Mouse (Mus musculus) layer of hippocampus, adult 11-12 months (tissue): ENCODE results near the gene Anks1.
A peak's percentile ranks its signal among the peaks of the same experiment; 100 is the strongest.

Source experiments
- DNase-seq: peaks from one replicate; pipeline ENCODE4 v3.0.0; 2022; ENCODE audit warnings: low spot score

Anks1 gene

DNA sequence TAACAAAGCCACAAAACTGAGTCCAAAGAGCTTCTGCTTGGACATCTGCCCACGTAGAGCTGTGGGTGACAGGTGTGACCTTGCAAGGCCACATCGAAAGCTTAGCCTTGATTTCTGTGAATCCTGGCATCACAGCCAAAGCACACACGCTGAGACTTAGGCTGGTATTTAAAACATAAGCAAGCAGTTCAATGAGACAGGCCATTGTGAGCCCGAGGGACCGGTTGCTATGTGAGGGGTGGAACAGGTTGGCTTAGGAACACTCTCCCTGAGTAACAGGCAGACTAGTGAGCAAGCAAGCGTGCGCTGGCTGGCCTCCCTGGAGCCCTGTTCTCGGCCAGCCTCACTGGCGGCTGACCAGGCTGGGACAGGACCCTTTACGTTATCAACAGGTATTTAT is 112.8 kb downstream of the Anks1 start:
- DNase-seq = no peak

DNA sequence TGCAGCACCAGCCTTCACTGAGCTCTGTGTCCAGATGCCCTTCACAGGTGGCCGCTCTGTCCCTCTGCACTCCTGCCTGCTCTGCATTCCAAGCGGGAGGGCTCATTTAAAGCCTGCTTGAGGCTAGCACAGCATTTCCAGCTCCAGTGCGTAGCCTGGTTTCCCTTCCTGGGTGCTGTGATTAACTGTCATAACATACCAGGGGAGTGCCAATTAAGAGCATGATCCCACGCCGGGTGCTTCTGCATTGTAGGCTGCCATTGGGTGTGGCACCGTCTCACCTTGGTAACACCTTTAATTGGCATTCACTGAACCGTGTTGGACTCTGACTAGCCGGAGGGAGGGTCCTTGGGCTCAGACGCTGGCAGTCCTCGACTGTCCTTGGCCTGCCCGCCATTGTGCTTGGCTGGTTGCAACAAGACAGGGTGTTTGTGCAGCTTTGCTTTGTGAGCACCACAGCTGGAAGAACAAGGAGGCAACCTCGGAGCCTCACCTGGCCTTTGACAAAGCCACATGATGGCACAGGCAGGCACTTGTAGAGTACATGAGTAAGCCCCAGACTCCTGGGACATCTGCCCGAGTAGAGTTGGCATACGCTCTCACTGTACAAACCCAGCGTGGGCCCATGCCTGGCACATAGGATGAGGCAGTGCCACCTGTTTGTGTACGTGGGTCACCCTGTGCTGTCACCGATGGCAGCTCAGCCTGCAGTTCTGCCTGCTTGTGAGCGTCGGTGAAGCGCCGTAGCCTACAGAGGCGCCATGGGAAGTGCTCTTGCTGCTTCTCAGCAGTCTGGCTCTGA is 113.9 kb downstream of the Anks1 start:
- peak; percentile 79 for DNase-seq

DNA sequence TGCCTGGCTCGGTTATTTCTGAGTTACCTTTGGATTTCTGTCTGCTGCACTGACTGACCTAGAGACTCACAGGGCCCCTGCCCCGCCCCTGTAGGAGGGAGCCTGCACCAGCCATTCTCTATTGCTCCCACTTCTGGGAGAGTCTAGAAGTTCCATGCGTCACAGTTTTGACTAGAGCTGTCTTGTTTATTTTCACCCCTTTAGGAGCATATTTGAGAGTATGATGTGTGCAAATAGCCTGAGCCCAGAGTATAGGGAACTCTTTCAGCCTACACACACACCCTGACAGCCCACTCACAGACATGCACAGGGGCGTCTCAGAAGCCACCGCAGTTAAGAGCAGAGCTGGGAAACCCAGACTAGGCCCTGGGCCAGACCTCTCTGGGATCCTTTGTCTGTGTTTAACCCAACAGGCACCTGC is 116.4 kb downstream of the Anks1 start:
- no peak for DNase-seq

DNA sequence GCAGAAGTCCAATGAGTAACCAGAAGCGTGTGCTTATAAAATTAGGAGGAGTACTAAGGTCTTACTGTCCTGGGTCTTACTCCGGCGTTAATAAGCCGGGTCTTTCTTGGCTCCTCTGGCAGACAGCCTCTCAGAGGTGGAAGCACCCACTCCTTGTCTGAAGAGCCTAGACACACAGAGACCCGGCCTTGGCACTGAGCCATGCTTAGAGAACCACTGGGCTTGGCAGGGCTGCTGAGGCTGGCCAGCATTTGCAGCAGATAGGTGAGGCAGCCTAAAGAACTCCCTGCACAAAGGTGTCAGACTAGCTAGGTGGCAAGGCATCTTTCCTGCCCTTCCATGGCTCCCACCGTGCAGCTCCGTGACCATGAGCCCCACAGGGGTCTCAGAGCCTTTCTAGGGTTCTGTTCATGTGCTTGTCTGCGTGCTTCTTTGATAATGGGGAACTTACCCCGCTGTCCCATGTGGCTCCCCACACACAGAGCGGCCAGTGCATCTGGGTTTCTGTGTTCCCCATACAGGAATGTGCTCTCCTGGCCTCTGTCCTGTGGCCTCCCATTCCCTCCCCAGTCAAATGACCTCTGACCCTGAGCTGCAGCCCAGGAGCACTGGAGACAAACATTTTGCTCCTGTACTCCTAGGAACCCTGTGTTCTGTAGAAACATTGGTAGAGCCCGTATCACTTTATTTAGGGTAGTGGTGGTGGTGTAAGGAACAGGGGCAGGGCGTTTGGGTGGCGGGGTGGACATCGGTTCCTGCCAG is 117.2 kb downstream of the Anks1 start:
- no peak for DNase-seq

DNA sequence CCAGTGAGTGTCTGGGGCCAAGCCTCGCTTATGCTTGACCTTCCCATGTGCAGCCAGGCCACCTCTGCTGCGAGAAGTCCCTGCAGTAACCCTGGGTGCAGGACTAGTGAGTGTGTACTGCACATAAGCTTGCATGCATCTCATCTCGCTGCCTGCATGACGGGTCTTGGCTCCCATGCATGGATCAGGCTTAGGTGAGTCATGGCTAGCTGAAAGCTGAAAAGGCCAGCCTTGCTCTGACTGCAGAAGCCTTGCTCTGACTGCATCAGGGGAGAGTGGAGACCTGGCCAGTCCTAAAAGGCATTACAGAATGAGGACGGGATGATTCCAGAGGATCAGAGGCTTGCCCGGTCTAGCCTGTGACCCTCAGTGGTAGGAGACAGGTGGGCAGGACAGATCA is 118.1 kb downstream of the Anks1 start:
- no peak for DNase-seq

DNA sequence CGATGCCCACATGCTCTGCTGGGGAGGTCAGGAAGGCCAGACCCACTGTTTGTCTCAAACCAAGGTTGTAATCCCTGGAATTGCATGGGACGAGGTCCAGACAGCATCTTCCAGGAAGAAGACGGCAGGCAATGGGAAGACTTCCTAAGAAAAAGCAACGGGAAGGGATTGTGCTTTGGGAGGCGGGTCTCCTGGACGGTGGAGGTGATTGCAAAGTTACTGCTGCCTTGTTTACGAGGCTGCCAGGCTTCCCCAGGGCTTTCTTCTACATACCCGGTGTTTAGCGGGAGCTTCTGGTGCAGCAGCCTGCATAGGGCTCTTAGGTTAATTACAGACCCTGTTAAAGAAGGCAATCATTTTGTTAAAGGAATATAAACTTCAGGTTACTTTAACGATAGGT is 119.1 kb downstream of the Anks1 start:
- DNase-seq = no peak

DNA sequence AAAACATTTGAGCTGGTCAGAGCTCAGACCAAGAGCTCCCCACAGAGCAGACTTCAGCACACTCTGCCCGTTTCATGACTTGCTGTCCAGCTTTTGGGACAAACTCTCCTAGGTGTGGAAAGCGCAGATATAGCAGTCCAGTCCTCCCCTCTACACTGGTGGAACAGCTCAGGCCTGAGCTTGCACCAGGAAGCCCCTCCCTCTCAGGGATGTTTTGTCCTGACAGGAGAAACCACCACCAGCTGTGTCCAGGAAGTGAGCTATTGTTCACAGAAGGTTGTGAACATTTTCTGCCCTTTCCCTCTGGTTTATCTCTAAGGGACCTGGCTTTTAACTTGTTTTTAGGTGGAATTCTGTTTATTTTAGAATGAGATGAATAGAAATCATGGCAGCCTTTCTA is 120.2 kb downstream of the Anks1 start:
- DNase-seq = no peak

DNA sequence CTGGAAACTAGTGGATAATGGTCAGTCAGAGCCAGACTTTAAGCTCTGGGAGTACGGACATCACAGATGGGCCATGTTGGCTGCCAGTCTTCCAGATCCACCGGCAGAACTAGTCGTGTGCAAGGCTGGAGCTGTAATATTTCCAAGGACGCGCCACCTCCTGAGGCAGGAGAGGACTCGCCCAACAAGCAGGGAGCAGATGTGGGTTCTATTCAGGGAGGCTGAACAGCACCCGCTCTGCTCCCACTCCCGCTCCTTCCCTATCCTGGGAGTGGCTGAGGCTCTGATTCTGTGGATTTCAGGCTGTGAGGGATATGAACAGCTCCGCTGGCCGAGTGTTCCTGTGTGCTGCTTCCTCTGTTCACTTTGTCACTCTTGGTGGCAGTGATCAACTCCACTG is 121.3 kb downstream of the Anks1 start:
- DNase-seq = no peak

DNA sequence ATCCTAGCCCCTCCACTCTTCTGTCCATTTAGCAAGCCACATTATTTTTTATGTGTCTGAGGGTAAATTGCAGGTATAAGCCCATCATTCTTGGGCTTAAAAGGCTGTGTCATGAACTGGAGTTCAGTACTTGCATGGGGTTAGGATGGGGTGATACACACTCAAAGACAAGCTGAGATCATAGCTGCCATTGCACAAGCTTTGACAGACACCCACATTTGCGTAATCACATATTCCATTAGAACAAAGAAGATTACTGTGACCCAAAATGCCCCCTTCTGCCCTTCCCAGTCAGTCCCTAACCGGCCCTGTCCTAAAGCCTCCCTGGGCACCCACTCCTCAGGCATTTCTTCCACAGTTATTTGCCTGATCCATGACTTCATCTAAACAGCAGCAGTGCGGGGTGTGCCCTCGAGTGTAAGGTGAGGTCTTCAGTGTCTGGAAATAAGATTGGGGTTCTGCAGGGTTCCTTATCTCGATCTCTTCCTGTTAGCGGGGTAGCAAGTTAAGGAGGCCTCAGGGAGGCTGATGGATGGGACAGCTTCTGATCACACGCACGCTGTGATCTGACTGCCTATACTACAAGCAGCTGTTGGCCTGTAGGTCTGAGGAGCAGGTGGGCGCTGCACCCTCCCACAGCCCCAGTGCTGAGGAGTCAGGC is 122.3 kb downstream of the Anks1 start:
- DNase-seq = no peak

DNA sequence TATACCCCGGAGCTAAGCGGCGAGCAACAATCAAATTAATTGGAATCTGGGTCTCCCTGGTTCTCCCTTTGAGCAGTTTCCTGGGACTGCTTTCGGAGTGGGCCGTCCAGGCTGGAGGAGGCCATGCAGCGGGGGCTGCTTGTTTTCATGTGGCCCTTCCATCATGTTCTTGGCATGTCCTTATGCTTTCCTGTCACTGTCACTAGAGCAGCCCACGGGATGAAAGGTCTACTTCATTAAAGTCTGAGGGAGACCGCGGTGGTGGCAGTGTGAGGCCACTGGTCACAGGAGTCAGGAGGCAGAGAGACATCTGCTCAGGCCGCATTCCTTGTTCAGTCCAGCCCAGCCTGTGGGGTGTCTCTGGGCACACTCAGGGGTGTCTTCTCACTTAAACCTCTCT is 123.1 kb downstream of the Anks1 start:
- no peak for DNase-seq

DNA sequence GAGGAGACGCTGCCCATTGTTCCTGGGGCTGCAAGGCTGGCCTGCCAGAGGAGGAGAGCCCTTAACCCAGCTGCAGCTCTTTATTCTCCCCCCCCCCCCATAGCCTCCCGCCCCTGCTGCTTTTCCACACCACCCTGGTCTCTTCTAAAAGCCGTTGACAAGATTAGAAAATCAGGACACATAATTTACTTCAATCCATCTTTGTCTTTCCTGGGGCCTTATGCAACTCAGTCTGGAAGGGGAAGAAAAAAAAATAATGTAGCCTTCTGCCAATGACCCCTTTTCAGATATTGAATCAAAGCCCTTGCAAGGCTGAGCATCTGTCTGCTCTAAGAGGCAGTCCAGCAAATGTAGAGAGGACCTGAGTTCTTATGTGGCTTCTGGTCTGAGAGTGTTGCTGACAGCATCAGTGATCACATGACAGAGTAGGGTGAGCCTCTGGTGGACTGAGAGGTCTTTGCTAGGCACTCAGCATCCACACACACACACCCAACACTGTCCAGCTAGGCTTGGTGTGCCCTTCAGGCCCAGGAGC is 124.0 kb downstream of the Anks1 start:
- no peak for DNase-seq

DNA sequence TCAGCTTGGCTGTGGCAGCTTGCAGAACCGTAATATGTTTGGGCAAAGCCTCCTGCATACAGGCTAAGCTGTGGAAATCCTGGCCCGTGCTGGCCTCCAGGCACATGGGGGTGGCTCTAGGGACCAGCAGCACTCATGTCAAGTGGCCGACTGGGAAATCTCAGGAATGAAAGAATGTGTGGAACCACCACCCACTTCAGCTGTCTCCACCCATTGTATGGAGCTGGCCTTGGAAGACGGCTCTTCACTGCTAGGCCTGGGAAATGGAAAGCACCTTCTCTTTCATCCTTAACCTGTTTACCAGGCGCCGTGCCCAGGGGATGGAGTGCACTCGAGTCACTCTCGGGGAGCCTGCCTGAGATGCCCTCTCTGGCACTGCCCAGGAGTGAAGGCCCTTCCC is 125.9 kb downstream of the Anks1 start:
- DNase-seq = no peak

DNA sequence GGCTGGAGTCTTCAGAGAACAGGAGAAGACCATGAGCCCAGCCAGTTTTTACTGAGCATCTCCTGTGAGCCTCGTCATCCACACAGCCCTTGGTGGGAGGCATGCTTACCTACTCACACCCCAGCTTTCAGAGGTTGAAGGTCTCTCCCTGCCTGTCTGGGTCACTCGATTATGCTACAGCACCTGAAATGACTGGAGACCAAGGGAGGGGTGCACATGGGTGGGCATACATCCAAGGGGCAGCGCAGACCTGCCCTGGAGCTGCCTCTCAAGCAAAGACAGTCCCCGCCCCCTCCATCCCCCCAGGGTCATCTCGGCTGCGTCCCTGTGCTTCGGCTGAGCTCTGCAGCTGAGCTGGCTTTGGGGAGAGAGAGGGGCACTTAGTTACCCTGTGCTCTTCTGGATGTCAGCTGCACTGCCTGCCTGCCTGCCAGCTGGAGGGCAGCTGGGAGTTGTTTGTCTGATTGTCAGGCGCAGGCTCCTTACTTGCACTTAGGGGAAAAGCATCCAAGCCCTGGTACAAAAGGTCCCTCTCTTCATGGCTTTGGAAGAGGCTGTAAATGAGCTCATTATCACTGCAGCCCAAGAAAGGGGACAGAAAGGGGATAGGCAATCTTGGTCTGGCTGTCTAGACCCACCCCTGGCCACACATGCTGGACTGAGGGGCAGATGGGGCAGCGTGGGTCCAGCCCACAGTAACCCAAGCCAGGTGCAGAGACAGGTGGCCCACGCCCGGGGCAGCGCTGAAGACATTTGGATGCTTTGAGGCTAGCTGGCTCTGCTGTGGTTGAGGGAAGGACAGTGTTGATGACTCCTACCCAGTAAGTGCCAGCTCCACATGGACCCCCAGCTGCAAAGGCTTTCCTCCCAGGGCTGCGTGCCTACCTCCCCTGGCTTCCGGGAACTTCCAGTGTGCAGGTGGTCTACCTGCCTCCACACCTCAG is 128.0 kb downstream of the Anks1 start:
- peak; percentile 47 for DNase-seq

DNA sequence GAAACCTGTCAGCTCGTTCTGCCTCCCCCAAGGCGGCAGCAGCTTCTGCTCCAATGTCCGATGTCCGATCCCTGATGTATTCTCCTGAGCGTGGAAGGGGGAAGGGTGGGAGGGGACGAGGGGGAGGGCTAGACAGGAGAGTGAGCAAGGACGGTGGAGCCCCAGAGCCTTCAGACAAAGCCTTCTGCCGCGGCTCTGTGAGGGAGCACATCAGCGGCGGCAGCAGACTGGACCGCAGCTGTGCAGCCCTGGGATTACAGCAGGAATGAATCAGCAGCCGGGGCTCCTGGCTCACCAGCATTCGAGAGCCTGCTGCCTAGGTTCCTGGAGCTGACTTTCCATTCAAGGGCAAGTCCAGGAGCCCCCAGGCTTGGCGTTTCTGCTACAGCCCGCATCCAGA is 131.5 kb downstream of the Anks1 start:
- peak; percentile 25 for DNase-seq

DNA sequence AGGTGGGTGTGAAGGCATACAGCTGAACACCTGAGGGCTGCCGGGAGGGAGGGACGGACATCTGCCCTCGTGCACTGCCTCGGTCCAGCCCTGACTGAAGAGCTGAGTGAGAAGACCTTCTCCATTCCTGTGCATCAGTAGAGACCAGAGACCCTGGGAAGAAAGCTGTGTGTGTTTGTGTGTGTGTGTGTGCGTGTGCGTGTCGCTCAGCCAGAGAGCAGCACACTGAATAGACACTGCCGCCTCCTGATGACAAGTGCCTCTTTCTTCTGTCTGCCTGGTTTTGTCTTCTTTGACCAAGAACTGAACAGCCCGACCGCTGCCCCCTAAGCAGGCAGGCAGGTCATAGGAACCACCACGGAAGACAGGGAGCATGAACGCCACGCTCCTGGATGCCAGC is 132.2 kb downstream of the Anks1 start:
- no peak for DNase-seq

DNA sequence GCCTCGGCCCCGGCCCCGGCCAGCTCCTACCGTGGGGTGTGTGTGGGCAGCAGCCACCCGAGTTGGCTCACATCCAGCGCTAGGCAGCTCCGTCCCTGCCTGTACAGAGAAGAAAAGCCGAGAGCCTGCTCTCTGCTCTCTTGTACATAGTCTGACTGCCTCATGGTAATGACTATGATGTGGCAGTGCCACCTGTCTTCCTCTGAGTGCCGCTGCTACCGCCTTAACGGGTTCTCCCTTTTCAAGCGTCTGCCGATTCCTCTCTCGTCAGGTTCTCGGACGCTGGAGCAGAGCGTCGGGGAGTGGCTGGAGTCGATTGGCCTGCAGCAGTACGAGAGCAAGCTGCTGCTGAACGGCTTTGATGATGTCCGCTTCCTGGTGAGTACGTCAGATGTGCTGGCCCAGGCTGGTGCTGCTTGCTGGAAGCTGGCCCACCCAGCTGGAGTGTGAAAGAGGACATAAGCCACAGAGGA is 133.2 kb downstream of the Anks1 start:
- peak; percentile 59 for DNase-seq

DNA sequence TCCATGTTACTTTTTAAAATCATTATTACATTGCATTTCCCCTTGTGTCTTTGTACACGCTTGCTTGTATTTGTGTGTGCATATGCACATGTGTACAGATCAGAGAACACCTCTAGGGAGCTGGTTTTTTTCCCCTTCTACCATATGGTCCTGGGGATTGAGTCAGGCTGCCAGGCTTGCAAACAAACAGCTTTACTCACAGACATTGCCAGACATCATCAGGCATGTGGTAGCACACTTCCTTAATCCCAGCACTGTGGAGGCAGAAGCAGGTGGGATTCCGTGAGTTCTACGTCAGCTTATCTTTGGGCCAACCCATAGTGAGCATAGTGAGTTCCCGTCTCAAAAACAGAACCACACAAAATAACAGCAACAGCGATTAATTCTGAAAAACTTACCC is 137.9 kb downstream of the Anks1 start:
- DNase-seq = no peak

DNA sequence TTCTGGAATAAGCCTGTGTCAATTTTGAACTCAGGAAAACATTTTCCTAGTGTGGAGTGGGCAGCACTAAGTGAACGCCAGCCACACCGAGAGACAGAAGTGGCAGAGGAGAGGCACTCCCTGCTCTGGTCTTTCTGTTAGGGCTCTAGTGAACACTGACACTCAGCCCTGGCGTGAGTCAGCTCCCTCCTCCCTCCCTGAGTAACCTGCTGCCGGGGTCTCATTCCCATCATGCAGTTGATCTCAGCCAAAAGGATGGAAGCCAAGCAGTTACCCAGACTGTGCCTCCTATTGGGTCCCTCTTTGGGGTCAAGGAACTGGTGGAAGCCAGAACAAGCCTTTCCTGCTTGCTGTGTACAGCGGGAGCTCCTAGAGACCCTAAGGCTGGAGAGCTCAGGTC is 138.4 kb downstream of the Anks1 start:
- DNase-seq = no peak

DNA sequence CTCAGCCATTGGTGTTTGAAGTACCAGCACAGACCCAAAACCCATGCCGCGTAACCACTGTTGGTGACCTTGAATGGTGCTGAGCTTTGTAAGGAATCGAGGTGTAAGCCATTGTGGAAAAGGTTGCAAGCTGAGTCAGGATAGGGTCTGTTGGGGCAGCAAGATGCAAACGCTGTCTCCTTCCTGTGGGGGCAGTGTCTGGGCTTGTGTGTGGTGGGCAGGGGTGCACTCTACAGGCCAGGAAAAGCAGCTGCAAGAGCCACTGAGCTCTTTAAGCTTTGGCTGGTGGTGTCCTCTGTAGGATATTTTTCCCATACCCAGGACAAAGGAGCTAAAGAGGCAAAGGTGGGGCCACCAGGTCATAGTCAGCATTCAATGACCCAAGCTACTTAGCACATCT is 139.3 kb downstream of the Anks1 start:
- DNase-seq = no peak

DNA sequence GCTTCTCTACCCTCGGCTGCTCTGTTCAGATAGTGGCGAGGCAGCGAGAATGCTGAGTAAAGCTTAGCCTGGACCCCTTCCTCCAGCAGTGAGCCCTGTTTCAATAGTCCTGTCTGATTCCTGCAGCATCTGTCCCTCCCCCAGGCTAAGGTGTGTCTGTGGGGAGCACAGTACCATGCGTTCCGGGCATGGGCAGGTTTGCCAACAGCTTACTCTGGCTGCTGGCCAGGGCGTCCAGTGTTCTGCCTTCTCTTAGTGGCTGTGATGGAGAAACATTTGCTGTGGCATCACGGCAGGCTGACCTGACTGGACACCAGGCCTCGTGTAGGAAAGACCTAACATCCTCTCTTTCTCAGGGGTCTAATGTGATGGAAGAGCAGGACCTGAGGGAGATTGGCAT is 141.1 kb downstream of the Anks1 start:
- no peak for DNase-seq

DNA sequence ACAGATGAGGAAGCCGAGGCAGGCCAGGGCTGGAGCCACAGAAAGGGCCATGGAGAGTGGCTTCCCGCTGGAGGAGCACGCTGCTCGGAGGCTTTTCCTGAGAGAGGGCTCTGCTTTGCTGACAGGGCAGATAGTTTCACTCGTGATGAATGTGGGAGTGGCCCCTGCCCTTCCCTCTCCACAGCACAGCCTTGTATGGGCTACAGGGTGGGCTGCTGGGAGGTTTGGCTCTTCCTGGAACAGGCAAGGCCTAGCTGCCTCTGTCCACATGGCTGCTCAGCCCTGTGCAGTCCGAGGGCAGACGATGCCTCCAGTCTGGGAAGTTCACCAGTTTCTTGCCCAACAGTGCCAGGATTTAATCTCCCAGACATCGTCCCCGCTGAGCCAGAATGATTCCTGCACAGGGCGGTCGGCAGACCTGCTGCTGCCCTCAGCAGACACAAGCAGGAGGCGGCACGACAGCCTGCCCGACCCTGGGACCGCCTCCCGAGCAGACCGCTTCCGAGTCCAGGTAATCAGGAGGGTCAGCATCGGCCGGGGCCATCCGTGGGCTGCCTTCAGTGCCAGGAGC is 143.3 kb downstream of the Anks1 start:
- no peak for DNase-seq
